In the genomic region with DNA sequence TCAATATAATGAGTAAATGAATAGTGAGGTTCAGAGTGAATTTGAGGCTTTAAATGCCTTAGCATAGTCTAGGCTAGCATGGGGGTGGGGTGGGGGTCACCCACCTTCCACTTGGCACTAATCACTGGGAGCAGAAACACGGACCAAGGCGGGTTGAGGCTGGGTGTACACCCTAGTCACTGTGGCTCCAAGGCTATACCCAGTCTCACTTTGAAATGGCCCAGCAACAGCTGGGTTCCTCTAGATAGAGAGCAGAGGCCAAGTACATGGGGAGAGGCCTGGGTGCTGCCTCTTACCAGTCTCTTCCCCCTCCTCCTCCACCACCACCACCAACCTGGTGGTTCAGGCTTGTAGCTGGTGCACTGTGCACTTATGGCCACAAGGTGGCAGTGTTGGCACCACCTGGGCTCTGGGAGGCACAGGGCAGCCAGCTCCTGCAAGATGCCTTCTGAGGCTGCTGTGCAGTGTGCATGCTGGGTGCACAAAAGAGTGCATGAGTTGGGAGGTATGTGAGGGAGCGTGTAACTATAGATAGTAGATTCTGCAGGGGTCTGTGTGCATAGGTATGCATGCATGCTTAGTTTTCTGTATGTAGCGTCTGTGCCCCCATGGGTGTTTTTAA, we compare ENCODE assay signal across 9 mouse cellular contexts.
DNase-seq lines count a peak whose midpoint lies in the region; ATAC-seq and TF ChIP-seq lines count a peak whose summit lies in the region.
"Had no signal": no experiment of that assay in that cellular context is flagged by ENCODE, and none has a peak within 500 bp of the region (broad histone marks: within the 10 kb centered on the region; RNA-seq: fewer than 3 reads in every experiment).

No protein-coding gene starts in this region.

- peaks cover 21% of the 10 kb centered on the region; the same call in 1 of the 2 replicates for H3K27me3 ChIP-seq in heart, embryonic 12.5 days (replicated peaks)
- 0 out of 2 replicates have a peak, but pooled peaks cover 3% of the 10 kb centered on the region for H3K27me3 ChIP-seq in kidney, embryonic 16.5 days (ENCODE audit: insufficient read depth, low read length)
- H3K27me3 ChIP-seq in liver, adult 2 months (ENCODE audit: control insufficient read depth, insufficient read depth, low read length), result no peaks in the 10 kb centered on the region; the same call in 1 of the 2 replicates
- no peaks in the 10 kb centered on the region for H3K27me3 ChIP-seq in neural tube, embryonic 12.5 days (replicated peaks)
- no peaks in the 10 kb centered on the region for H3K27me3 ChIP-seq in stomach, embryonic 16.5 days (ENCODE audit: control insufficient read depth, insufficient read depth, low read length)

- H3K79me2 ChIP-seq in liver, adult 2 months (ENCODE audit: control insufficient read depth, insufficient read depth, low read length), result no peaks in the 10 kb centered on the region

- ATAC-seq in erythroblast, adult 5-6 weeks (replicated peaks; ENCODE audit: low FRiP score, poor library complexity, severe bottlenecking), result peak; percentile 84
- peak; percentile 50; the same call in 1 of the 2 replicates for ATAC-seq in heart, embryonic 12.5 days (ENCODE audit: insufficient number of reproducible peaks, low FRiP score)
- ATAC-seq in kidney, embryonic 16.5 days (ENCODE audit: low FRiP score, low TSS enrichment), result peak; percentile 72
- peak; percentile 64 for ATAC-seq in neural tube, embryonic 12.5 days (ENCODE audit: low FRiP score, low read depth)
- peak; percentile 59; the same call in 1 of the 2 replicates for ATAC-seq in stomach, embryonic 16.5 days (ENCODE audit: insufficient read depth, low FRiP score)

- no peak overlapping the region for H3K9ac ChIP-seq in heart, embryonic 12.5 days
- no peak overlapping the region for H3K9ac ChIP-seq in kidney, embryonic 16.5 days (replicated peaks; ENCODE audit: low read length)
- no peak overlapping the region for H3K9ac ChIP-seq in liver, adult 2 months (ENCODE audit: low read depth, low read length)
- H3K9ac ChIP-seq in neural tube, embryonic 12.5 days, result no peak overlapping the region
- no peak overlapping the region for H3K9ac ChIP-seq in stomach, embryonic 16.5 days (ENCODE audit: low read length)

- WGBS in heart, embryonic 12.5 days, result 75% methylated on average over 4 of the region's 4 CpGs
- WGBS in kidney, embryonic 16.5 days, result 77% methylated on average over 4 of the region's 4 CpGs
- WGBS in liver, adult 2 months, result 72% methylated on average over 4 of the region's 4 CpGs
- 72% methylated on average over 4 of the region's 4 CpGs for WGBS in neural tube, embryonic 12.5 days
- 69% methylated on average over 4 of the region's 4 CpGs for WGBS in stomach, embryonic 16.5 days

- no peak overlapping the region for H3K4me3 ChIP-seq in heart, embryonic 12.5 days
- no peak overlapping the region for H3K4me3 ChIP-seq in kidney, embryonic 16.5 days (ENCODE audit: low read length)
- H3K4me3 ChIP-seq in liver, adult 2 months (ENCODE audit: insufficient read depth, low read depth, low read length), result no peak overlapping the region
- no peak overlapping the region for H3K4me3 ChIP-seq in neural tube, embryonic 12.5 days
- H3K4me3 ChIP-seq in stomach, embryonic 16.5 days (replicated peaks; ENCODE audit: low read length), result no peak overlapping the region
- H3K4me3 ChIP-seq: erythroblast, embryonic 14.5 days had no signal

- no peaks in the 10 kb centered on the region for H3K4me1 ChIP-seq in heart, embryonic 12.5 days (replicated peaks)
- H3K4me1 ChIP-seq in kidney, embryonic 16.5 days (ENCODE audit: insufficient read depth, low read length), result peaks cover 5% of the 10 kb centered on the region; the same call in 1 of the 2 replicates
- H3K4me1 ChIP-seq in liver, adult 2 months (ENCODE audit: control insufficient read depth, insufficient read depth, low read length), result no peaks in the 10 kb centered on the region
- peaks cover 19% of the 10 kb centered on the region for H3K4me1 ChIP-seq in neural tube, embryonic 12.5 days
- no peaks in the 10 kb centered on the region for H3K4me1 ChIP-seq in stomach, embryonic 16.5 days (ENCODE audit: control insufficient read depth, insufficient read depth, low read length)

- no peak overlapping the region for H3K27ac ChIP-seq in heart, embryonic 12.5 days (ENCODE audit: poor library complexity, severe bottlenecking)
- H3K27ac ChIP-seq in kidney, embryonic 16.5 days (ENCODE audit: low read length), result no peak overlapping the region
- H3K27ac ChIP-seq in liver, adult 2 months (replicated peaks; ENCODE audit: insufficient read depth, low read depth, low read length), result no peak overlapping the region
- H3K27ac ChIP-seq in neural tube, embryonic 12.5 days, result 0 out of 2 replicates have a peak overlapping the region, but pooled peaks have one; percentile 70
- H3K27ac ChIP-seq in stomach, embryonic 16.5 days (ENCODE audit: low read length), result no peak overlapping the region

- no peak overlapping the region for H3K4me2 ChIP-seq in heart, embryonic 12.5 days
- H3K4me2 ChIP-seq in kidney, embryonic 16.5 days (replicated peaks; ENCODE audit: low read depth, low read length), result no peak overlapping the region
- no peak overlapping the region for H3K4me2 ChIP-seq in neural tube, embryonic 12.5 days (replicated peaks)
- no peak overlapping the region for H3K4me2 ChIP-seq in stomach, embryonic 16.5 days (ENCODE audit: low read depth, low read length)

- peaks cover 4% of the 10 kb centered on the region; the same call in 1 of the 2 replicates for H3K9me3 ChIP-seq in heart, embryonic 12.5 days (replicated peaks)
- peaks cover 4% of the 10 kb centered on the region; the same call in 1 of the 2 replicates for H3K9me3 ChIP-seq in kidney, embryonic 16.5 days (ENCODE audit: low read length)
- H3K9me3 ChIP-seq in neural tube, embryonic 12.5 days, result no peaks in the 10 kb centered on the region
- H3K9me3 ChIP-seq in stomach, embryonic 16.5 days (replicated peaks; ENCODE audit: control insufficient read depth, low read length), result no peaks in the 10 kb centered on the region

- no peaks in the 10 kb centered on the region for H3K36me3 ChIP-seq in heart, embryonic 12.5 days
- H3K36me3 ChIP-seq in kidney, embryonic 16.5 days (ENCODE audit: insufficient read depth, low read length), result no peaks in the 10 kb centered on the region
- no peaks in the 10 kb centered on the region for H3K36me3 ChIP-seq in liver, adult 2 months (ENCODE audit: control insufficient read depth, insufficient read depth, low read length)
- H3K36me3 ChIP-seq in neural tube, embryonic 12.5 days, result no peaks in the 10 kb centered on the region
- H3K36me3 ChIP-seq in stomach, embryonic 16.5 days (ENCODE audit: control insufficient read depth, insufficient read depth, low read length), result no peaks in the 10 kb centered on the region

- no peak for TF ChIP-seq POLR2A in brain, embryonic 14.5 days (IDR thresholded peaks at IDR 0.05; ENCODE audit: borderline replicate concordance, extremely low read depth, insufficient read depth, insufficient read length, poor library complexity, severe bottlenecking)
- TF ChIP-seq POLR2A in liver, adult 2 months (IDR thresholded peaks at IDR 0.05; ENCODE audit: extremely low read depth, insufficient read depth, low read length), result no peak

- DNase-seq in CD4-positive, CD25-positive, alpha-beta regulatory T cell, adult 2 months (ENCODE audit: low read depth, low spot score), result peak; percentile 83
- peak; percentile 93 for DNase-seq in brain, embryonic 14.5 days (ENCODE audit: low read depth)
- peak; percentile 20 for DNase-seq in liver, adult 2 months (ENCODE audit: extremely low read depth, low read depth, low spot score)

- peak; percentile 99 for TF ChIP-seq CTCF in brain, embryonic 14.5 days (IDR thresholded peaks at IDR 0.05; ENCODE audit: borderline replicate concordance, extremely low read depth, insufficient read depth, insufficient read length)
- peak; percentile 100 for TF ChIP-seq CTCF in liver, adult 2 months (IDR thresholded peaks at IDR 0.05; ENCODE audit: low read depth, low read length)

Comparison
In these comparisons a context has a peak if more than half of its experiments do, and no peak if none do; other contexts are left out.
1. DNase-seq: peak in every context shown above with its lines; median percentile 93 in brain, embryonic 14.5 days; 83 in CD4-positive, CD25-positive, alpha-beta regulatory T cell, adult 2 months; 20 in liver, adult 2 months.